Mouse (Mus musculus) limb, embryonic 11.5 days (tissue): Measurements from ENCODE around the gene M1ap. TPM values are rescaled to one million over a fixed set of nuclear protein-coding genes. Genes with fewer than 3 reads are reported as not detected.
A peak's percentile ranks its signal among the peaks of the same experiment; 100 is the strongest.

Experiments
- ATAC-seq: fragments of 200-750 bp; cut with Nextera tagmentation; 2 replicates; pipeline ENCODE4 v1.8.0; 2017; ENCODE audit warnings: low read depth; ENCODE audit not compliant: insufficient number of reproducible peaks, low FRiP score, low TSS enrichment
- DNase-seq: peaks from one replicate; pipeline ENCODE4 v3.0.0-alpha.2; 2015; ENCODE audit warnings: low spot score
- H3K27ac ChIP-seq: fragments of 300-500 bp; sonication (generic); replicated peaks from 2 replicates; pipeline ENCODE4 v1.5.1; 2014; ENCODE audit warnings: low read depth, mild to moderate bottlenecking, low read length
- H3K27me3 ChIP-seq: fragments of 300-500 bp; sonication (generic); 2 replicates; pipeline ENCODE4 v1.6.1; 2014; ENCODE audit warnings: mild to moderate bottlenecking, low read length, mixed read lengths; ENCODE audit not compliant: control insufficient read depth, insufficient read depth
- H3K36me3 ChIP-seq: fragments of 300-500 bp; sonication (generic); 2 replicates; pipeline ENCODE4 v1.6.1; 2014; ENCODE audit warnings: mild to moderate bottlenecking, low read length, moderate library complexity, mixed read lengths; ENCODE audit not compliant: control insufficient read depth, insufficient read depth
- H3K4me1 ChIP-seq: fragments of 300-500 bp; sonication (generic); 2 replicates; pipeline ENCODE4 v1.6.1; 2014; ENCODE audit warnings: low read length, mixed read lengths; ENCODE audit not compliant: control insufficient read depth, insufficient read depth
- H3K4me2 ChIP-seq: fragments of 300-500 bp; sonication (generic); 2 replicates; pipeline ENCODE4 v1.6.1; 2014; ENCODE audit warnings: low read depth, mild to moderate bottlenecking, moderate library complexity; ENCODE audit not compliant: severe bottlenecking
- H3K4me3 ChIP-seq: fragments of 300-500 bp; sonication (generic); 2 replicates; pipeline ENCODE4 v1.5.1; 2014; ENCODE audit warnings: low read depth, low read length
- H3K9ac ChIP-seq: fragments of 300-500 bp; sonication (generic); 2 replicates; pipeline ENCODE4 v1.6.1; 2014; ENCODE audit warnings: mild to moderate bottlenecking, low read length
- H3K9me3 ChIP-seq: fragments of 300-500 bp; sonication (generic); 2 replicates; pipeline ENCODE4 v1.6.1; 2016; ENCODE audit warnings: low read length; ENCODE audit not compliant: control insufficient read depth
- WGBS: fragments of 180-500 bp; shearing (Covaris S2); extraction: QIAGEN DNeasy Blood & Tissue Kit; methylation state at CpG from one replicate; pipeline ENCODE4 v1.1.7; 2014; 5-methylcytosine and 5-hydroxymethylcytosine counted together
- polyA plus RNA-seq: library from polyadenylated mRNA; unstranded; fragments of >200 nt; fragmentation: Nextera tagmentation; extraction: Ambion mirVana; gene quantifications from 2 replicates; pipeline ENCODE4 v1.2.1, GENCODE M21; 2014

The M1ap gene
- polyA plus RNA-seq, 1 experiment from 2014 or later, result 0.12 TPM

DNA sequence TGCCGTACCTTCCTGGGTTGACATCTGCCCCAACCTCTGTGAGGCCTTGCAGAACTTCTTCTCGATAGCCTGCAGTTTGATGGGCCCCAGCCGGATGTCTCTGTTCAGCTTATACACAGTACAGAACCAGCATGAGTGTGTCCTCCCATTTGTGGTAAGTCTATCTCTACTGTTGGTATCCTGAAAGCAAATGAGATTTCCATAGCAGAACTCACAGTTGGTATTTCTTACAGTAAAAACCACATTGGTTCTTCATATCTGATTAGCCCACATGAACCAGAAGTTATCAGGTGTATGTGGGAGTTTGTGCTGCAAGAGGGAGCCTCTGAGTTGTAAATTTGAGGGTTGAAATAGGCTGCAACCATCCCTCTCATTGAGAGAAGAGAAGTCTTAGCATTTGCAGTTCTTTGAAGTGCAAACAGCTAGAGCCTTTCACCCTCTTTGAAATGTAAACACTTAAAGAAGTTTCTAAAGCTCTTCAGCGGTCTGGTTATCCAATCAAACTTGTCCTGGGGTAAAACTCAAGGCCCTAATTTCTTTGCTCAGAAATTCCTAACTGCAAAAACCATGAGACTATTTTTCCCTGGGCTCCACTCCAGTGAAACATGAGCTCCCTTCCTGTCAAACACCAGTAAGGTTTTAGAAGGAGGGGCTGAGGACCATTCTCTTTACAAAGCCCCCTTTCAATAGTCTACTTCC, 10.0 kb downstream of the M1ap start:
- 57% methylated on average over 4 of the region's 4 CpGs for WGBS
- Histone ChIP-seq H3K4me1 (no peaks in the 10 kb centered on the region), H3K27me3 (no peaks in the 10 kb centered on the region), H3K4me3 (no peak overlapping the region), H3K9ac (no peak overlapping the region), H3K9me3 (no peaks in the 10 kb centered on the region), H3K27ac (no peak overlapping the region), H3K36me3 (no peaks in the 10 kb centered on the region), H3K4me2 (no peak overlapping the region)
- no peak for DNase-seq
- no peak for ATAC-seq

DNA sequence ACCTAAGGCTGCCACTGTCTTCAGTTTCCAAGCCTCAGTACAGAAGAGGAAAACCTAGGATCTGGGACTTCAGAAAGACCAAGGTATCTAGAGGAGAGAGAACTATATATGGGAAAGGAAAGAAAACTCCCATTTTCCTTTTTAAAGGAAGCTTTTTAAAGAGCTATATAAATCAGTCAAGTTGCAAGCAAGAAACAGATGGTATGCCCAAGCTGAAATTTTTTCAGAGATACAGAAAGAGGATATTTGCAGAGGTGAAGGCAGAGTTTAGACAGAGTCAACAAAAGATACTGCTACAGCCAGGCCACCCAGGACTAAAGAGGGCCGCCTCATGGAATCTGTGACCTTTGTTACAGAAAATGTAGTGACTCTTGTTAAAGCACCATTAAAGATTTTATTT, 15.0 kb downstream of the M1ap start:
- DNase-seq, result no peak
- H3K4me3 ChIP-seq, result no peak overlapping the region
- no peak for ATAC-seq
- H3K27me3 ChIP-seq, result no peaks in the 10 kb centered on the region
- H3K27ac ChIP-seq, result no peak overlapping the region
- H3K9ac ChIP-seq, result no peak overlapping the region
- 82% methylated on average over 1 of the region's 1 CpGs for WGBS
- no peaks in the 10 kb centered on the region for H3K4me1 ChIP-seq
- no peaks in the 10 kb centered on the region for H3K9me3 ChIP-seq
- no peak overlapping the region for H3K4me2 ChIP-seq
- H3K36me3 ChIP-seq, result no peaks in the 10 kb centered on the region

DNA sequence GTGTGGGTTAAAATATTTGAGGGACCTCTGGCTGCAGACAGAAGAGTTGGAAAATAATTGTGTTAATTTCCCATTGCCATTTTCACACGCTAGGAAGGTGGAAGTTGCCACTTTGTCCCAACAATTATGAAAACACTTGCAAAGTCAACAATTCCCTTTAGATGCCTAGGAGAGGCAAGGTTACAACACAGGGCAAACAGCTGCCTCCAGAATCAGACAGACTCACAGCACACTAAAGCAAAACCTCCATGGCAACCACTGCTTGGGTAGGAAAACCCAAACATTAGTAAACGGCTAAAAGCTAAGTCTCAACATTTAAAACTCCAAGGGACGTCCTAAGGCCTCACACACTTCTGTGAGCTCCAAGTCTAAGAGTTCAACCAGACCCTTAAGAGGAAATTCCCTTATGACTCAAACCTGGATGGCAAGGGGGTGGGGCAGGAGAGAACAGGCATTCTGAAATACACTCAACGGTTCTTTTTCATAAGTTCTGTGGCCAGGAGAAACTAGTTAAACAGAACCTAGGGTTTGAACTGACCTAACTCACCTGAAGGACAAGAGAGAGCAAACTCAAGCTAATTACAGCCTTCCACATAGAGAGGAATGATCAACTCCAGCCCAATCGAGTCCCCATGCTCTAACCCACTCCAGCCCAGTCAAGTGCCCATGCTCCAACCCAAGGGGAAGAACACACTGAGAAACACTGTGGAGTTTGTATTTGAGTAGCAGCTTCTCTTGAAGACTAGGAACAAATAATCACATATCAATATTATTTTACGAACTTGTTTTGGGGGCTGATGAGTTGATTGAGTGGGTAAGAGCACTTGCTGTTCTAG, 22.8 kb downstream of the M1ap start:
- no peak for DNase-seq
- no peak for ATAC-seq
- WGBS, result 78% methylated on average over 6 of the region's 6 CpGs
- Histone ChIP-seq H3K9ac (no peak overlapping the region), H3K4me2 (no peak overlapping the region), H3K27me3 (no peaks in the 10 kb centered on the region), H3K36me3 (no peaks in the 10 kb centered on the region), H3K4me3 (no peak overlapping the region), H3K4me1 (no peaks in the 10 kb centered on the region), H3K27ac (no peak overlapping the region), H3K9me3 (no peaks in the 10 kb centered on the region)

DNA sequence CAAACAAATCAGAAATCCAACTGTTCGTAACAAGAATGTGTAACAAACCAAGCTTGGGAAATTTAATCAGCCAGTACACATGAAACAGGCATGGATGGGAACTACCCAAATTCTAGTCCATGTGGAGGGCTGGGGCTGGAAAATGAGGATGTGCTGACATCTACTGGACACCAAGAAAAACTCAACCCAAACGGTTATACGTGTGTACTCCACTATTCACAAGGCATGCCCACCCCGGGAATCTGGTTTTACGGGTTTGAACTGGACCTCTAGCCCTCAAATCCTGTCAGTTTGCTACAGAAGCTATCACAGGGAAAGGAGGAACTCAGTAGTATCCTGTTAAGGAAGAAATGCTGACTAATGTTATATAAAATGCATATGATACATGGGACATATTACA, 24.3 kb downstream of the M1ap start:
- no peaks in the 10 kb centered on the region for H3K27me3 ChIP-seq
- ATAC-seq, result 0 out of 2 replicates have a peak, but pooled peaks have one; percentile 70
- H3K36me3 ChIP-seq, result no peaks in the 10 kb centered on the region
- no peak overlapping the region for H3K4me2 ChIP-seq
- H3K4me3 ChIP-seq, result no peak overlapping the region
- 14% methylated on average over 5 of the region's 5 CpGs for WGBS
- H3K4me1 ChIP-seq, result no peaks in the 10 kb centered on the region
- H3K27ac ChIP-seq, result no peak overlapping the region
- H3K9ac ChIP-seq, result no peak overlapping the region
- H3K9me3 ChIP-seq, result no peaks in the 10 kb centered on the region
- DNase-seq, result peak; percentile 74

DNA sequence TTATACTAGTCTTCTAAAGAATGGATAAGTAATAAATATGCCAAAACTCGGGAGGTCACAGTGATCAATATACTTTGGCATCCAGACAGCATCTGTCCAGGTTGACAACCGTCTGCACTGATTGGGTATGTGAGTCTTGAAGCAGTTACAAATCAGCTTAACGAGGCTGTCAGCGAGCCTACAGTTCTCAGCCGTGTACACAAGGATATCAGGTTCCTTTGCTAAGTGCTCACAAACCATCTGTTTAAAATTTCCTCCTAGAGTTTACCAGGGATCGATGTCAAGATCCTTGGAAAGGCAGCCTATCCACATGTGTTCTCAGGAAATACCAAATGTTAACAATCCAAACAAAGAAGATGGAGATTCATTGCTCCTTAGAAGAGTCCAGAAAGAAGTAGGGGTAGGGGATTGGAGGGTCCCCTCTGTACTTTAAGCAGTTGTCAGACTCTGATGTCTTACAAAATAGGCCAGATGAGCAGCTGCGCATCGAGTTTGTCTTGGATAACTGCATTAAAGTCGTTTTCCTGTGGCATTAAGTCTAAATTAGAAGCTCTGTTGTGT, 40.8 kb downstream of the M1ap start:
- no peaks in the 10 kb centered on the region for H3K27me3 ChIP-seq
- no peaks in the 10 kb centered on the region for H3K36me3 ChIP-seq
- no peak overlapping the region for H3K9ac ChIP-seq
- ATAC-seq (peak; percentile 91), DNase-seq (peak; percentile 82)
- no peak overlapping the region for H3K4me3 ChIP-seq
- H3K9me3 ChIP-seq, result no peaks in the 10 kb centered on the region
- no peak overlapping the region for H3K4me2 ChIP-seq
- H3K27ac ChIP-seq, result no peak overlapping the region; the same call in 1 of the 2 replicates
- WGBS, result 9% methylated on average over 9 of the region's 9 CpGs
- H3K4me1 ChIP-seq, result peaks cover 4% of the 10 kb centered on the region

DNA sequence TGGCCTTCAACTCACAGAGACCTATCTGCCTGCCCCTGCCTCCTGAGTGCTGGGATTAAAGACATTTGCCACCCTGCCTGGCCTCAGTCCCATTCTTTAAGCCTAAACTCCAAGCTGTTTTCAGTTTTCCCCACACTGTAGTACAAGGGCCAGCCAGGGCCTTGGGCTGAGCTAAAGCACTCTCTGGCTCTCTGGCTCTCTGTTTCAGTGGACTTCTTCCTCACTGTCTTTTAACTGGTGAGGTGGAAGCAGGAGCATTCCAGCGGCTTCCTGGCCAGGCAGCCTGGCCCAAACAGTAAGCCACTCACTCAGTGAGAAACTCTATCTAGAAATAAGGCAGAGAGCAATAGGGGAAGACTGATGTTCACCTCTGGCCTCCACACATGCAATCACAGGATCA, 47.0 kb downstream of the M1ap start:
- no peaks in the 10 kb centered on the region for H3K36me3 ChIP-seq
- peaks cover 7% of the 10 kb centered on the region; the same call in 1 of the 2 replicates for H3K4me1 ChIP-seq
- H3K9me3 ChIP-seq, result no peaks in the 10 kb centered on the region
- H3K27ac ChIP-seq, result no peak overlapping the region
- 33% methylated on average over 1 of the region's 1 CpGs for WGBS
- H3K9ac ChIP-seq, result no peak overlapping the region
- no peak overlapping the region for H3K4me3 ChIP-seq
- H3K27me3 ChIP-seq, result no peaks in the 10 kb centered on the region
- no peak overlapping the region for H3K4me2 ChIP-seq
- ATAC-seq, result no peak
- DNase-seq, result no peak

DNA sequence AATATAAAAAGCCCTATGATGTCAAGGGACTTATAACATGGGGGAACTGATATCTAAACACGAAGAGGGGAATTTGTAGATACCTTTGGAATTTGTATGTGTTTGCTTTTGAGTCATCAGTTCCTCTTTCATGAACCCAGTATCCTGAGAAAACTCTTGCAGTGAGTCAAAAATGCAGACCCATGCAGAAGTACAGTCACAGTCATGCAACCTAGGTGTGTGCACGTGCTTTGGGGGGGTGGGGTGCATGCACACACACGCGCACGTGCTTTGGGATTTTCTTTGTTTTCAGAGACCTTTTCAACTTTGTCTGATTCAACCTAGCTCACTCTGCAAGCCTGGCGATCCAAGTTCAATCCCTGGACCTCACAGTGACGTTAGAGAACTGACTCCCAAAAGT, 47.7 kb downstream of the M1ap start:
- H3K4me1 ChIP-seq, result peaks cover 7% of the 10 kb centered on the region; the same call in 1 of the 2 replicates
- ATAC-seq (no peak), DNase-seq (no peak)
- H3K4me2 ChIP-seq, result no peak overlapping the region
- WGBS, result 81% methylated on average over 7 of the region's 7 CpGs
- no peaks in the 10 kb centered on the region for H3K36me3 ChIP-seq
- no peaks in the 10 kb centered on the region for H3K9me3 ChIP-seq
- H3K27me3 ChIP-seq, result no peaks in the 10 kb centered on the region
- no peak overlapping the region for H3K9ac ChIP-seq
- H3K4me3 ChIP-seq, result no peak overlapping the region
- no peak overlapping the region for H3K27ac ChIP-seq

DNA sequence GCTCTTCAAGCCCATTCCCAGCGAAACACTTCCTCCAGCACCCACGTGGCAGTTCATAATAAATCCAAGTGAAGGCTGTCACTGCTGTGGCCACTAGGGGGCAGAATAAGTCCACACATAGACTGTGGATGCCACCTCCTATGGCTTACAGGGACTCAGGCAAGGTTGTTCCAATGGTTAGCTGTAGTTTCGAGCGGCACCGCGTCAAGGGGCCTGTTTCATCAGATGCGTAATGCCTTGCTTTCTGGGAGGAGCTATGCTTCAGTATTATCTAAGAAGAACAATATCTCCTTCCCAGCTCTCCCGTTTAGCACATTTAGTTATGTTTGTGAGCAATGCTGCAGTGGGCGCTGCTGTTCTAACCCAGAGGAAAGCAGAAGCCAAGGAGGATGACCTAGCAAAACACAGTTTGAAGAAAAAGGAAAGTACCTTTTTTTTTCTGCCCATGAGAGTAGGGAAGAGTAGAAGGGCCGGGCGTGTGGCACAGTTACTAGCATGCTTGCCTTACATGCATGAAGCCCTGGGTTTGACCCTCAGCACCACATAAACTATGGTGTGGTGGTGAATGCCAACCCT, 50.1 kb downstream of the M1ap start:
- Histone ChIP-seq H3K36me3 (no peaks in the 10 kb centered on the region), H3K9me3 (no peaks in the 10 kb centered on the region), H3K4me3 (no peak overlapping the region), H3K9ac (no peak overlapping the region), H3K27me3 (no peaks in the 10 kb centered on the region), H3K27ac (no peak overlapping the region), H3K4me1 (peaks cover 7% of the 10 kb centered on the region; the same call in 1 of the 2 replicates), H3K4me2 (peak overlapping the region; percentile 20; the same call in 1 of the 2 replicates)
- ATAC-seq (peak; percentile 60; the same call in 1 of the 2 replicates), DNase-seq (peak; percentile 93)
- WGBS, result 16% methylated on average over 11 of the region's 11 CpGs
